Mouse (Mus musculus) embryonic stem cell, embryonic (primary cell): ENCODE results near the gene Zp3r.
"Not testable (repeated sequence)": the region's sequence is repeated elsewhere in the genome, so short reads cannot be mapped to it uniquely, and the experiment has no call there.

ENCODE experiments used
- CTCF ChIA-PET, 4 experiments: fragments of 300-600 bp in 2 of 4; fragments of 350-600 bp in 2 of 4; sonication (Branson Sonifier 250); formaldehyde crosslinking; loops; one replicate each; lab custom pipeline; 2022; ENCODE audit warnings: inconsistent platforms in 2 of 4; lab: Charles Lee
- POLR2A ChIA-PET, 4 experiments: fragments of 300-600 bp in 2 of 4; fragments of 350-600 bp in 2 of 4; sonication (Branson Sonifier 250); formaldehyde crosslinking; loops; one replicate each; lab custom pipeline; 2022; ENCODE audit warnings: antibody characterized with exemption in 4 of 4, inconsistent platforms in 1 of 4; lab: Charles Lee

Gene Zp3r

GRCm38 (mm10) chr1:130629521-130629920, at the start of gene Zp3r:
Zp3r (minus strand) TSS chr1:130629621.
- ChIA-PET CTCF (no interaction called here), POLR2A (no interaction called here)

GRCm38 (mm10) chr1:130678551-130678950, 49.1 kb upstream of the Zp3r start:
- ChIA-PET POLR2A (no interaction called here), CTCF (no interaction called here)

- CTCF ChIA-PET, POLR2A ChIA-PET: not testable (repeated sequence)
Observed at GRCm38 (mm10) chr1:130663576-130663975, 34.2 kb upstream of the Zp3r start.

- POLR2A ChIA-PET: no interaction called here
- CTCF ChIA-PET: no interaction called here
Observed at GRCm38 (mm10) chr1:130661454-130661853, 32.0 kb upstream of the Zp3r start, which contains the start of gene C4bp. C4bp (minus strand) TSS chr1:130661632.

GRCm38 (mm10) chr1:130659641-130660040, 30.2 kb upstream of the Zp3r start:
- CTCF ChIA-PET: not testable (repeated sequence)
- POLR2A ChIA-PET: interaction anchor here in 1 of 4 experiments (0.5 kb wide), 1 partner anchor 22 kb away, joined by 3 read pairs; no protein-coding TSS in a partner anchor

- ChIA-PET CTCF (interaction anchor here in 1 of 4 experiments (0.6 kb wide), 1 partner anchor 53 kb away, joined by 4 read pairs; no protein-coding TSS in a partner anchor), POLR2A (interaction anchor here in 1 of 4 experiments (0.6 kb wide), 1 partner anchor 81 kb away, joined by 5 read pairs; no protein-coding TSS in a partner anchor)
Observed at GRCm38 (mm10) chr1:130644103-130644502, 14.7 kb upstream of the Zp3r start.

GRCm38 (mm10) chr1:130640967-130641366, 11.5 kb upstream of the Zp3r start:
- ChIA-PET POLR2A (no interaction called here), CTCF (interaction anchor here in 1 of 4 experiments (0.6 kb wide), 1 partner anchor 519 kb away, joined by 4 read pairs; no protein-coding TSS in a partner anchor)

- ChIA-PET POLR2A (interaction anchor here in 1 of 4 experiments (0.7 kb wide), 2 partner anchors 531 to 870 kb away, joined by 3 read pairs; no protein-coding TSS in a partner anchor), CTCF (interaction anchor here (0.6 to 2.2 kb wide), 12 partner anchors 50 to 532 kb away, joined by 3 to 7 read pairs (median 4); no protein-coding TSS in a partner anchor)
Observed at GRCm38 (mm10) chr1:130633761-130634410, 4.5 kb upstream of the Zp3r start.

GRCm38 (mm10) chr1:130633316-130633715, 3.9 kb upstream of the Zp3r start:
- CTCF ChIA-PET: interaction anchor here (0.6 to 2.2 kb wide), 10 partner anchors 35 to 531 kb away, joined by 3 to 7 read pairs (median 4); no protein-coding TSS in a partner anchor
- POLR2A ChIA-PET: no interaction called here

GRCm38 (mm10) chr1:130596291-130596690, 33.1 kb downstream of the Zp3r start:
- ChIA-PET CTCF (interaction anchor here in 1 of 4 experiments (0.5 kb wide), 1 partner anchor 1275 kb away, joined by 3 read pairs; no protein-coding TSS in a partner anchor), POLR2A (no interaction called here)

GRCm38 (mm10) chr1:130588659-130589058, 40.8 kb downstream of the Zp3r start:
- ChIA-PET CTCF (interaction anchor here in 1 of 4 experiments (0.6 to 0.7 kb wide), 2 partner anchors 221 to 472 kb away, joined by 3 read pairs; no protein-coding TSS in a partner anchor), POLR2A (interaction anchor here in 1 of 4 experiments (0.6 kb wide), 1 partner anchor 415 kb away, joined by 3 read pairs; no protein-coding TSS in a partner anchor)

- ChIA-PET CTCF (no interaction called here), POLR2A (no interaction called here)
Observed at GRCm38 (mm10) chr1:130576389-130576788, 53.0 kb downstream of the Zp3r start.

GRCm38 (mm10) chr1:130575962-130576361, 53.5 kb downstream of the Zp3r start:
- POLR2A ChIA-PET: no interaction called here
- CTCF ChIA-PET: no interaction called here

GRCm38 (mm10) chr1:130551407-130552249, 77.8 kb downstream of the Zp3r start:
- CTCF ChIA-PET: interaction anchor here in 3 of 4 experiments (0.6 to 1.4 kb wide), 4 partner anchors 508 to 1564 kb away, joined by 5 to 24 read pairs (median 7); no protein-coding TSS in a partner anchor
- POLR2A ChIA-PET: interaction anchor here in 2 of 4 experiments (1.1 kb wide), 2 partner anchors 89 to 166 kb away, joined by 5 read pairs; partner anchors contain the start of genes Cd55 (in 1 of the 2) and Yod1 (in 1 of the 2)

- ChIA-PET POLR2A (interaction anchor here in 3 of 4 experiments (1.1 to 2.6 kb wide), 6 partner anchors 88 to 167 kb away, joined by 4 to 9 read pairs (median 5); partner anchors contain the start of genes Cd55 (in 3 of the 3), Gm29427 (in 2 of the 3) and Yod1 (in 1 of the 3)), CTCF (interaction anchor here in 3 of 4 experiments (0.6 to 1.4 kb wide), 5 partner anchors 83 to 695 kb away, joined by 3 to 7 read pairs (median 5); no protein-coding TSS in a partner anchor)
Observed at GRCm38 (mm10) chr1:130550242-130551167, 78.9 kb downstream of the Zp3r start.

GRCm38 (mm10) chr1:130549698-130550097, 79.7 kb downstream of the Zp3r start:
- POLR2A ChIA-PET: interaction anchor here in 3 of 4 experiments (1.2 to 2.6 kb wide), 3 partner anchors 87 to 166 kb away, joined by 4 to 9 read pairs (median 5); partner anchors contain the start of genes Cd55 (in 2 of the 3) and Gm29427 (in 1 of the 3)
- CTCF ChIA-PET: interaction anchor here in 1 of 4 experiments (1.1 kb wide), 1 partner anchor 696 kb away, joined by 3 read pairs; no protein-coding TSS in a partner anchor

GRCm38 (mm10) chr1:130549160-130549559, 80.3 kb downstream of the Zp3r start:
- POLR2A ChIA-PET: interaction anchor here in 1 of 4 experiments (2.6 kb wide), 1 partner anchor 166 kb away, joined by 9 read pairs; the partner anchor contains the start of gene Gm29427
- CTCF ChIA-PET: interaction anchor here in 1 of 4 experiments (0.6 kb wide), 1 partner anchor 511 kb away, joined by 4 read pairs; no protein-coding TSS in a partner anchor
